Mouse (Mus musculus) heart, postnatal 0 days (tissue): ENCODE measurements around the gene Dgkz. TPM values are rescaled to one million over a fixed set of nuclear protein-coding genes. Genes with fewer than 3 reads are reported as not detected.

Experiments
- ATAC-seq: fragments of 200-750 bp; cut with Nextera tagmentation; 2 replicates; pipeline ENCODE4 v1.8.0; 2017; ENCODE audit warnings: low read depth, moderate number of reproducible peaks, moderate library complexity; ENCODE audit not compliant: insufficient read depth
- DNase-seq: peaks from one replicate; pipeline ENCODE4 v3.0.0-alpha.2; 2016; ENCODE audit warnings: low spot score
- H3K27ac ChIP-seq: fragments of 300-500 bp; sonication (generic); 2 replicates; pipeline ENCODE4 v1.5.1; 2014; ENCODE audit warnings: low read depth, mild to moderate bottlenecking
- H3K27me3 ChIP-seq: fragments of 300-500 bp; sonication (generic); 2 replicates; pipeline ENCODE4 v1.6.1; 2014; ENCODE audit warnings: low read length, mixed read lengths; ENCODE audit not compliant: control insufficient read depth, insufficient read depth
- H3K36me3 ChIP-seq: fragments of 300-500 bp; sonication (generic); replicated peaks from 2 replicates; pipeline ENCODE4 v1.6.1; 2014; ENCODE audit warnings: low read length, mixed read lengths; ENCODE audit not compliant: control insufficient read depth, insufficient read depth
- H3K4me1 ChIP-seq: fragments of 300-500 bp; sonication (generic); 2 replicates; pipeline ENCODE4 v1.6.1; 2014; ENCODE audit warnings: antibody characterized with exemption; ENCODE audit not compliant: control insufficient read depth, insufficient read depth
- H3K4me2 ChIP-seq: fragments of 300-500 bp; sonication (generic); 2 replicates; pipeline ENCODE4 v1.6.1; 2014; ENCODE audit warnings: low read depth, mild to moderate bottlenecking, low read length, moderate library complexity
- H3K4me3 ChIP-seq: fragments of 300-500 bp; sonication (generic); 2 replicates; pipeline ENCODE4 v1.5.1; 2014; ENCODE audit warnings: low read depth, low read length
- H3K9ac ChIP-seq: fragments of 300-500 bp; sonication (generic); replicated peaks from 2 replicates; pipeline ENCODE4 v1.6.1; 2014; ENCODE audit warnings: low read depth, low read length, mixed read lengths
- H3K9me3 ChIP-seq: fragments of 300-500 bp; sonication (generic); replicated peaks from 2 replicates; pipeline ENCODE4 v1.6.1; 2016; ENCODE audit warnings: low read length; ENCODE audit not compliant: control insufficient read depth
- CTCF ChIP-seq: IDR thresholded peaks from 2 replicates; pipeline ENCODE4 v1.5.1; 2016; ENCODE audit warnings: antibody characterized with exemption, control low read depth, low read depth
- EP300 ChIP-seq: IDR thresholded peaks from 2 replicates; pipeline ENCODE4 v1.6.1; 2016; ENCODE audit warnings: antibody characterized with exemption, low read depth
- WGBS: fragments of 180-500 bp; shearing (Covaris S2); extraction: QIAGEN DNeasy Blood & Tissue Kit; methylation state at CpG from one replicate; pipeline ENCODE4 v1.1.7; 2014; 5-methylcytosine and 5-hydroxymethylcytosine counted together
- polyA plus RNA-seq: library from polyadenylated mRNA; unstranded; fragments of >200 nt; fragmentation: Nextera tagmentation; extraction: Ambion mirVana; gene quantifications from 2 replicates; pipeline ENCODE4 v1.2.1, GENCODE M21; 2015
- total RNA-seq: library from RNA; depleted of rRNA; stranded (reverse); fragments of >200 nt; gene quantifications from 2 replicates; pipeline ENCODE4 v1.2.3, GENCODE M21; 2014; ENCODE audit warnings: low replicate concordance

Dgkz gene
- total and polyA plus RNA-seq, 2 experiments from 2014 or later: 26.2 to 77.9 TPM

DNA sequence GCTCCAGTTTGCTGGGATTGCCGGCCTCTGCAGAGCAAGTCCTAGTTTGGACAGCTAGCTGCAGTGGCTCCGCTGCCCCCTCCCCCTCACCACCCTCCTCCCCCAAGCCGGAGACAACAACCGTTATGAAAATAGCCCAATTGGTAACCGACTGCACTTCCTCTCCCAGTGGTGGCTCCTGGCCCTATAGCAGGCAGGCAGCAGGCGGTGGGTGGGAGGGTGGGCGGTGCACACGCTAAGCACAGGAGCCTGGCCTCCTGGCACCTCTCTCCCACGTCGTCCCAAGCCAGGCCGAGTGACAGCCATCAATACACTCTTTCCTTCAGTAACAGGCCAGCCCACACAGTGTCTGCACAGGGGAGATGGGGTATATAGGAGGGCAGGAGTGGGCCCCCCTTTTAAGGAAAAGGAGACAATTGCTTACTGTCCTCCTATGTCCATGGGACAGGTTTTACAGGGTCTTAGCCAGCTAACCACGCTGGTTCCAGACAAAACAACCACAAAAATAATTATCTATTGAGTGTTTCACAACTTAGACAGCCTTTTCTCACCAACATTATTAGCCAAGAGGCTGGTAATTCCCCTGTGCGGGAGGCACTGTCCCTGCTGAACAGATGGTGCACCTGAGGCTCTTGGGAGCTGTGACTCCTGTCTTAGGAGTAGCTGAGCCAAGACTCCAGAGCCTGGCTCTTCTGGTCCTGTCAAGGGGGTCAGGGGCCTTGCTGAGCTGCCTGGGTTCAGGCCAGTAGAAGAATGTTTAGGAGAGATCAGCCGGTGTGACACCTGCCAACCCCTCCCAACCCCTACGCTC, 25.2 kb downstream of the Dgkz start:
- no peaks in the 10 kb centered on the region for H3K9me3 ChIP-seq

DNA sequence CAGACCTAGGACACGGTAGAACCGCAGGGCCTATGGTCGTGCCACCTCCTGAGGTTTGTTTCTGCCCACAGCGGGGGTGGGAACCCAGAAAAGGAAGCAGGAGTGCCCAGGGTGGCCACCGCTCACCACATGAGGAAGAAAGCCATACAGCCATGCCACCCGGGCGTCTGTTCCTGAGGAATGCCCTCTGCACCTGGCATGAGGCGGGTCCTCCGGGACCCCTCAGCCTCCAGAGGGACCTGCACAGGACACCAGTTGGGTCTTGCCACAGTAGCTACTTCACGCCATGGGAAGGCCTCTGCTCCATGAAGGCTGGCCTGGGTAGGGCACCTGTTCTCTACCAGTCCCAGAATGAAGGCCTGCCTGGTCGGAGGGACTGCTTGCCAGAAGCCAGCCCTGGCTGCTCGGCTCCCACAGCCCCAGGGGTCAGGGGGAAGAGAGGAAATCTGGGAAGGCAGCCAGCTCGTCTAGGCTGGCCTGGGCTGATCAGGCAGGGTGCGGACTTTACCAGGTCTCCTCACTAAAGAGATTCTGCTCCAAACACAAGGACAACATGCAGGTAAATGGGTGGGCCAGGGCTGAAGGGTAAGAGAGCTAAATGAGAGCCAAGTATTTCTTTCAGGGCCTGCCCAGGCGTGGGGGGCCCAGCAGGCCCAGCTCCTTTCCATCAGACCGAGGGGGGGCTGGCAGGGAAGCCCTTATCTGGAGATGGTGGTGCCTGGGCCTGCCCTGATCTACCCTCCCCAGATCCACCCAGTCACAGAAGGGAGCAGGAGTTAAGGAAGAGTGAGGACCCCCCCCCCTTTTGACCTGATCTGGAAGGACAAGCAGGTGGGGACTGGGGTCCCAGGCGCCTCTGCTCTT, 26.0 kb downstream of the Dgkz start:
- H3K4me1 ChIP-seq: peaks cover 60% of the 10 kb centered on the region
- 33% methylated on average over 16 of the region's 17 CpGs for WGBS
- DNase-seq: peak; percentile 73

More for the DNA sequence above, 25.2 kb downstream of the Dgkz start:
- H3K4me3 ChIP-seq: peak overlapping the region; percentile 50
- peak overlapping the region; percentile 99 for H3K27ac ChIP-seq
- WGBS: 13% methylated on average over 15 of the region's 15 CpGs
- peaks cover 68% of the 10 kb centered on the region for H3K4me1 ChIP-seq
- no peaks in the 10 kb centered on the region for H3K27me3 ChIP-seq
- no peak for TF ChIP-seq EP300
- no peak; the same call in 1 of the 2 replicates for TF ChIP-seq CTCF
- H3K4me2 ChIP-seq: peak overlapping the region; percentile 76
- DNase-seq: peak; percentile 93
- peak overlapping the region; percentile 77 for H3K9ac ChIP-seq
- H3K36me3 ChIP-seq: peaks cover 5% of the 10 kb centered on the region; the same call in 1 of the 2 replicates
- ATAC-seq: peak; percentile 85

DNA sequence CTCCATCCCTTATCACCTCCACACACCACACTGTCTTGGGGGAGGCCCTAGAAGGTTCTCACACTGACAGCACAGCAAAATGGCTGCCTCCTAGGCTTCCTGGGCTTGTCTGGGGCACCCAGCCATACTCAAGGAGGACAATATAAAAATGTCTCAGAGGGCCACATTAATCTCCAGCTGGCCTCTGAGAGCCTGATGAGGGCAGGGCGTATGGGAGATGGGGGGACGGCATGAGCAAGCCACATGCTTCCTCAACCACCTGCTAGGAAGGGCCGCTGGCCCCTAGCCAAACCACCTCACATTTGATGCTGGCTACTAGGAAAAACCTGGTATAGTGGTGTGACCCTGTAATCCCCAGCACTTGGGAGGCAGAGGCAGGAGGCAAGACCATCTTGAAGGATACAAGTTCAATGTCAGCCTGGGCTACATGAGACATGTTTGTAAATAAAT, 26.8 kb downstream of the Dgkz start:
- Histone ChIP-seq H3K9ac (peak overlapping the region; percentile 77), H3K36me3 (peaks cover 14% of the 10 kb centered on the region; the same call in 1 of the 2 replicates), H3K27me3 (no peaks in the 10 kb centered on the region), H3K4me2 (peak overlapping the region; percentile 76), H3K27ac (peak overlapping the region; percentile 99), H3K9me3 (no peaks in the 10 kb centered on the region), H3K4me1 (peaks cover 53% of the 10 kb centered on the region), H3K4me3 (peak overlapping the region; percentile 50)
- WGBS: 33% methylated on average over 3 of the region's 3 CpGs
- DNase-seq: no peak
- TF ChIP-seq EP300 (no peak), CTCF (no peak)
- no peak for ATAC-seq

More for the DNA sequence above, 26.0 kb downstream of the Dgkz start:
- no peak for TF ChIP-seq EP300
- TF ChIP-seq CTCF: no peak
- Histone ChIP-seq H3K9ac (peak overlapping the region; percentile 77), H3K4me2 (peak overlapping the region; percentile 76), H3K27me3 (no peaks in the 10 kb centered on the region), H3K4me3 (peak overlapping the region; percentile 50), H3K27ac (peak overlapping the region; percentile 99), H3K36me3 (peaks cover 12% of the 10 kb centered on the region; the same call in 1 of the 2 replicates), H3K9me3 (no peaks in the 10 kb centered on the region)
- ATAC-seq: peak; percentile 70

DNA sequence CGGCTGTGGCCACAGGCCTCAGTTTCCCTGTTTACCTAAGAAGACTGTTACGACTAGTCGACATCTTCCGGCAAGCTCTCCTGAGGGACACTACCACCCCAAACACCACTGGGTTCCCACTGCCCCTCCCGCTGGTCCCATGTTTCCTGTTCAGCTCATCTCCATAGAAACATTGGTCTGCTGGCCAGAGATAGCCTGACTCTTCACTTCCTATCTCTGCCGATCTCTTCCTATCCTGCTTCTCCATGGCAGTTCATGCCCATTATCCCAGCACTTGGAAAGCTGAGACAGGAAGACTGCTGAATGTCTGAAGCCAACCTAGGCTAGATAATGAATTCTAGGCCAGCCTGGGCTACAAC, 27.5 kb downstream of the Dgkz start:
- DNase-seq (no peak), ATAC-seq (no peak)
- 54% methylated on average over 6 of the region's 6 CpGs for WGBS
- TF ChIP-seq CTCF (no peak), EP300 (no peak)
- Histone ChIP-seq H3K27ac (peak overlapping the region; percentile 99), H3K4me3 (peak overlapping the region; percentile 6; the same call in 1 of the 2 replicates), H3K9me3 (no peaks in the 10 kb centered on the region), H3K36me3 (peaks cover 18% of the 10 kb centered on the region), H3K4me2 (peak overlapping the region; percentile 76), H3K27me3 (no peaks in the 10 kb centered on the region), H3K9ac (peak overlapping the region; percentile 44; the same call in 1 of the 2 replicates), H3K4me1 (peaks cover 46% of the 10 kb centered on the region)
